Mouse (Mus musculus) urinary bladder, postnatal 25 days (tissue): ENCODE results near the gene Syt5.

Source experiments
- DNase-seq: peaks from one replicate; pipeline ENCODE4 v3.0.0; 2022; ENCODE audit warnings: low spot score

Syt5 gene

GRCm38 (mm10) chr7:4499034-4499433, 48.3 kb downstream of the Syt5 start:
- DNase-seq = no peak

- DNase-seq = peak; percentile 28
Measured at GRCm38 (mm10) chr7:4498251-4498650, 49.1 kb downstream of the Syt5 start.

- DNase-seq = no peak
Measured at GRCm38 (mm10) chr7:4497271-4497903, 50.0 kb downstream of the Syt5 start.

- DNase-seq = no peak
Measured at GRCm38 (mm10) chr7:4496468-4496867, 50.9 kb downstream of the Syt5 start.

- no peak for DNase-seq
Measured at GRCm38 (mm10) chr7:4493991-4494390, 53.4 kb downstream of the Syt5 start.

GRCm38 (mm10) chr7:4492284-4493224, 54.8 kb downstream of the Syt5 start:
- no peak for DNase-seq

- no peak for DNase-seq
Measured at GRCm38 (mm10) chr7:4491308-4491707, 56.0 kb downstream of the Syt5 start.
